Mouse (Mus musculus) kidney, embryonic 15.5 days (tissue): ENCODE measurements around the gene Syf2. TPM values are rescaled to one million over a fixed set of nuclear protein-coding genes. Genes with fewer than 3 reads are reported as not detected.

Experiments
- ATAC-seq: fragments of 200-750 bp; cut with Nextera tagmentation; replicated peaks from 2 replicates; pipeline ENCODE4 v1.8.0; 2017; ENCODE audit warnings: moderate TSS enrichment; ENCODE audit not compliant: low FRiP score
- H3K27ac ChIP-seq: fragments of 300-500 bp; sonication (generic); 2 replicates; pipeline ENCODE4 v1.5.1; 2015; ENCODE audit warnings: mild to moderate bottlenecking, inconsistent platforms
- H3K27me3 ChIP-seq: fragments of 300-500 bp; sonication (generic); 2 replicates; pipeline ENCODE4 v1.6.1; 2015; ENCODE audit warnings: inconsistent platforms
- H3K36me3 ChIP-seq: fragments of 300-500 bp; sonication (generic); 2 replicates; pipeline ENCODE4 v1.6.1; 2015; ENCODE audit warnings: inconsistent platforms
- H3K4me1 ChIP-seq: fragments of 300-500 bp; sonication (generic); 2 replicates; pipeline ENCODE4 v1.6.1; 2015; ENCODE audit warnings: inconsistent platforms
- H3K4me2 ChIP-seq: fragments of 300-500 bp; sonication (generic); 2 replicates; pipeline ENCODE4 v1.6.1; 2015; ENCODE audit warnings: moderate library complexity, mild to moderate bottlenecking, inconsistent platforms
- H3K4me3 ChIP-seq: fragments of 300-500 bp; sonication (generic); replicated peaks from 2 replicates; pipeline ENCODE4 v1.5.1; 2015; ENCODE audit warnings: mild to moderate bottlenecking, inconsistent platforms
- H3K9ac ChIP-seq: fragments of 300-500 bp; sonication (generic); 2 replicates; pipeline ENCODE4 v1.6.1; 2015; ENCODE audit warnings: mild to moderate bottlenecking, inconsistent platforms
- H3K9me3 ChIP-seq: fragments of 300-500 bp; sonication (generic); replicated peaks from 2 replicates; pipeline ENCODE4 v1.6.1; 2016; ENCODE audit warnings: inconsistent platforms
- WGBS: fragments of 180-500 bp; shearing (Covaris S2); methylation state at CpG from one replicate; pipeline ENCODE4 v1.1.7; 2015; ENCODE audit warnings: mixed read lengths; 5-methylcytosine and 5-hydroxymethylcytosine counted together
- polyA plus RNA-seq: library from polyadenylated mRNA; unstranded; fragments of >200 nt; fragmentation: Nextera tagmentation; extraction: Ambion mirVana; gene quantifications from 2 replicates; pipeline ENCODE4 v1.2.1, GENCODE M21; 2015

Syf2 gene
- polyA plus RNA-seq, 1 experiment from 2014 or later: 83.9 TPM

DNA sequence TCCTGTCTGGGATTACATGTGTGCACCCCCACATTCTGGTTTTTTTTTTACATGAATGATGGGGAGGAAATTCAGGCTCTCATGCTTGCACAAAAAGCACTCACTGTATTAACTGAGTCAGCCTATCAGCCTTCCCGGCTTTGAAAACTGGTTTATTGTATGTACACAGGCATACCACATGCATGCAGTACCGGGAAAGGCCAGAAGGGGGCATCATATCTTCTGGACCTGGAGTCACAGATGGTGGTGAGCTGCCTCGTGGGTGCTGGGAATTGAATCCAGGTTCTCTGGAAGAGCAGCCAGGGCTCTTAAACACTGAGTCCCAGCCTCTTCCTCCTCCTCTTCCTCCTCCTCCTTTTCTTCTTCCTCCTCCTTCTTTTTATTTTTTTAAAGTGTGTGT, 53.9 kb downstream of the Syf2 start:
- peaks cover 3% of the 10 kb centered on the region; the same call in 1 of the 2 replicates for H3K4me1 ChIP-seq
- no peak overlapping the region for H3K27ac ChIP-seq
- no peaks in the 10 kb centered on the region for H3K27me3 ChIP-seq
- no peak for ATAC-seq
- H3K9ac ChIP-seq: no peak overlapping the region
- H3K9me3 ChIP-seq: no peaks in the 10 kb centered on the region
- no peak overlapping the region for H3K4me2 ChIP-seq
- 71% methylated on average over 3 of the region's 3 CpGs for WGBS
- no peak overlapping the region for H3K4me3 ChIP-seq
- H3K36me3 ChIP-seq: no peaks in the 10 kb centered on the region

DNA sequence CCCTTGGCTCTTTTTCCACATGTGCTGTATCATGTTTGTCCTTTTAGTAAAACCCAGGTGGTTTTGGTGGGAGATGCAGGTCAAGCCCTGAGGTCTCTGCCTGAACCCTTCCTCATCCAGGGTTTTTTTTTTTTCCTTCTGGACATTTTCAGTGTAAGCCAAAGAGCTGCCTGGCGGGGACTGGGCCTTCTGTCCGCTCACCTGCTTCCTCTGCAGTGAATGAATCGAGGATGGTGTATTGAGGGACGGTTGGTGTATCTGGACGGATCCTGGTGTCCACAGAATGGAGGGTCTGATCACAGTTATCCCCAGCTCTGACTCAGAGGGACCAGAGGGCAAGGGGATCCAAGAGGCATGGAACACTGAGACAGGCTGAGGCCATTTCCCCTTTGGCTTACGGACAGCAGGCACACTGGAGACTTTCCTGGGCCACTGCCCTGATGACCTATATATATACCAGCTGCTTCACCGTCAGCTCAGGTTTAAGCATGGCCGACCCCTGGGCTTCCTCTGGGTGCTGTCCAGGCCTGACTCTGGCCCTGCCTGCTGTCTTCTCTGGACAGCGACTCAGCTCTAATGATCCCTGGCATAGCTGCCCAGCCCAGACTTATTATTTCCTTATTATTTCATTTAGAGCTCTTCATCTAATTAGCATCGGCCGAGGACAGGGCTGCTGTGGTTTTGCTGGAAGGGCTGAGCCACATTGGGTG, 55.1 kb downstream of the Syf2 start:
- WGBS: 69% methylated on average over 11 of the region's 11 CpGs
- Histone ChIP-seq H3K9me3 (no peaks in the 10 kb centered on the region), H3K36me3 (no peaks in the 10 kb centered on the region), H3K4me2 (no peak overlapping the region), H3K4me3 (no peak overlapping the region), H3K4me1 (peaks cover 3% of the 10 kb centered on the region; the same call in 1 of the 2 replicates), H3K9ac (no peak overlapping the region), H3K27ac (no peak overlapping the region), H3K27me3 (no peaks in the 10 kb centered on the region)
- no peak for ATAC-seq

DNA sequence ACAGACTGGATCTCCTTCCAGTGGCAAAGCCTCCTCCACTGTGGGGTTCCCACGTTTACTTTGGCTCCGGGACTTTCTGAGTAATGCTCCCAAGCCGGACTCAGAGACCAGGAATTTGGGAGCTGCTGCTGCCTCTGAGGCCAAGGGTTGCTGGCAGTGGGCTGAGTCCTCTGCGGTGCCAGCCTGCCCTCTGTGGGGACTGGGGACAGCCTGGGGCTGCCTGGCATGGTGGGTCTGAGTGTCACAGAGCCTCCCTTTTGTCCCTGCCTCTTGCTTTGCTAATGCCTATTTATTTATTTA, 55.6 kb downstream of the Syf2 start:
- Histone ChIP-seq H3K9ac (no peak overlapping the region), H3K27ac (no peak overlapping the region), H3K4me3 (no peak overlapping the region), H3K36me3 (no peaks in the 10 kb centered on the region), H3K9me3 (no peaks in the 10 kb centered on the region), H3K4me1 (peaks cover 3% of the 10 kb centered on the region; the same call in 1 of the 2 replicates), H3K27me3 (no peaks in the 10 kb centered on the region), H3K4me2 (no peak overlapping the region)
- WGBS: 52% methylated on average over 4 of the region's 4 CpGs
- ATAC-seq: no peak

DNA sequence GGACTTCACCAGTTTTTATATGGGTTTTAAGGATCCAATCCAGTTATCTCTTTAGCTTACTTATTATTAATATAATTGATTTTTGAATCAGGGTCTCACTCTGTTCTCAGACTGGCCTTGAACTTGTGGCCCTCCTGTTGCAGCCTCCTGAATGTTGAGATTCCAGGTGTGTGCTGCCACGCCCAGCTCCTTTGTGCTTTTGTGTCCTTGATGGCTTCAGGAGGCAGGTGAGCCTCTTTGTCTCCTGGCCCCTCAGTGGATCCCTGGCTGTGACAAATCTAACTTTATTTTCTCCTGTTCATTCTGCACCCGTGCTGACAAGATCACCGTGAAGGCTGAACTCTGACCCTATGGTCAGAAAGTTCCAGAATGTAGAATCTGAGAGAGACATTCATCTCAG, 56.3 kb downstream of the Syf2 start:
- no peak for ATAC-seq
- 77% methylated on average over 3 of the region's 3 CpGs for WGBS

More for the DNA sequence above, 56.3 kb downstream of the Syf2 start:
- Histone ChIP-seq H3K36me3 (no peaks in the 10 kb centered on the region), H3K27me3 (no peaks in the 10 kb centered on the region), H3K4me2 (no peak overlapping the region), H3K27ac (no peak overlapping the region), H3K9ac (no peak overlapping the region), H3K4me3 (no peak overlapping the region), H3K4me1 (peaks cover 3% of the 10 kb centered on the region; the same call in 1 of the 2 replicates), H3K9me3 (no peaks in the 10 kb centered on the region)

Other genes starting within 250 kb of the Syf2 start
- gene Man1c1, start 226.6 kb upstream of the Syf2 start, polyA plus RNA-seq: 4.3 and 5.1 TPM in 2 replicates
- gene Ldlrap1, start 162.9 kb upstream of the Syf2 start, polyA plus RNA-seq: 19.3 and 23.6 TPM in 2 replicates
- gene Maco1, start 77.6 kb upstream of the Syf2 start, polyA plus RNA-seq: 38.4 and 39.7 TPM in 2 replicates
- 5.7 and 7.9 TPM in 2 replicates for gene Rhd, start 66.4 kb upstream of the Syf2 start, polyA plus RNA-seq
- 173 and 174 TPM in 2 replicates for gene Tmem50a, start 15.9 kb upstream of the Syf2 start, polyA plus RNA-seq
- 404 and 429 TPM in 2 replicates for gene Rsrp1, start 7.3 kb upstream of the Syf2 start, polyA plus RNA-seq
- gene Runx3, start 189.8 kb downstream of the Syf2 start, polyA plus RNA-seq: 0.04 and 0.19 TPM in 2 replicates